Mouse (Mus musculus) megakaryocyte-erythroid progenitor cell, adult 5 weeks (primary cell): ENCODE measurements around the gene Cp. TPM values are rescaled to one million over a fixed set of nuclear protein-coding genes. Genes with fewer than 3 reads are reported as not detected.

ENCODE experiments used
- polyA plus RNA-seq: library from polyadenylated mRNA; stranded (reverse); fragments of >175 nt; gene quantifications from 2 replicates; pipeline ENCODE4 v1.2.3, GENCODE M21; 2012

The Cp gene
- not detected in 2 replicates for polyA plus RNA-seq

DNA sequence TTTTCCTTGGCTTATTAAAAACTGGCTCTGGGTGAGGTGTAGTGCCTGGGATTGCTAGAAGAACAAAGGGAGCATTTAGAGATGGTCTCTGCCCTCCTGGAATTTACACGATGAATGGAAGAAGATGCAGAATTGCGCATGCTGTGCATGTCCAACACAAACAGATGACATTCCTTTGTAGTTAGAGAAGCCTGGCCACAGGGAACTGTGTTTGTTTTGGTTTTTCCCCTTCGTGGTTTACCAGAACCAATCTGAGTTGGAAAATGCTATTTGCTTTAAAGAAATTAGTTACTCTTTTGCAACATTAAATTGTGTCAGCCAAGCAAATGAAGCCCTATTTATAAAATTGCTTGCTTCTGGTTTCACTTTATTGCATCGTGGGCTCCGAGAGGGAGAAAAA is at the start of gene Cp:
Cp (plus strand) TSS at position 170 of the 400 bp plus-strand sequence.

DNA sequence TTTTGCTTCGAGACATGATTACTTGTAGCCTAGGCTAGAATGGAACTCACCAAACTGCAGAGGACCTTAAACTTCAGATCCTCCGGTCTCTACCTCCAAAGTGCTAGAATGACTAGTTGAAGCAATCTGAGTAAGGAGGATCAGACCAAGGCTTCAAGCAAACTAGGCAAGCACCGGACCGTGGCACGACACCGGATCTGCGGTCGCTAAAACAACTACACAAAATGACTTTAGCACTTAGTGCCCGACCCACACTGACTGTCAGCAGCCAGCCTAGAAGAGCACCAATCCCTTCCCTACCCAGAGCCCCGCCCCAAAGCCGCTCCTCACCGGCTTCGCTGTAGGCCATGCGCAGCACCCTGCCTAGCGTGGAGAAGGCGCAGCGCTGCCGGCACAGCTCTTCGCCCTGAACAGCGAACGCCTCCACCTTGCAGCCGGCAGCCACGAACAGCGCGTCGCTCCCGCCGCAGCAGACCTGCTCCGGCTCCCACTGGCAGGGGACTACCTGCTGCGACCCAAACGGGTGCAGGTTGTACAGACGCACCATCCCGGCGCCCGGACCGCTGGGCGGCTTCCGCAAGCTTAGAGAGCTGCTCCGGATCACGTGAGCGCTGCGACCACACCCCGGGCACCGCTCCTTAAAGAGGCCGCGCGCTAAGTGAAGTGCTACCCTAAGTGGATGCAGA is 78.0 kb downstream of the Cp start, which contains the start of gene Hps3:
Hps3 (minus strand) TSS at position 597 of the 686 bp plus-strand sequence.

DNA sequence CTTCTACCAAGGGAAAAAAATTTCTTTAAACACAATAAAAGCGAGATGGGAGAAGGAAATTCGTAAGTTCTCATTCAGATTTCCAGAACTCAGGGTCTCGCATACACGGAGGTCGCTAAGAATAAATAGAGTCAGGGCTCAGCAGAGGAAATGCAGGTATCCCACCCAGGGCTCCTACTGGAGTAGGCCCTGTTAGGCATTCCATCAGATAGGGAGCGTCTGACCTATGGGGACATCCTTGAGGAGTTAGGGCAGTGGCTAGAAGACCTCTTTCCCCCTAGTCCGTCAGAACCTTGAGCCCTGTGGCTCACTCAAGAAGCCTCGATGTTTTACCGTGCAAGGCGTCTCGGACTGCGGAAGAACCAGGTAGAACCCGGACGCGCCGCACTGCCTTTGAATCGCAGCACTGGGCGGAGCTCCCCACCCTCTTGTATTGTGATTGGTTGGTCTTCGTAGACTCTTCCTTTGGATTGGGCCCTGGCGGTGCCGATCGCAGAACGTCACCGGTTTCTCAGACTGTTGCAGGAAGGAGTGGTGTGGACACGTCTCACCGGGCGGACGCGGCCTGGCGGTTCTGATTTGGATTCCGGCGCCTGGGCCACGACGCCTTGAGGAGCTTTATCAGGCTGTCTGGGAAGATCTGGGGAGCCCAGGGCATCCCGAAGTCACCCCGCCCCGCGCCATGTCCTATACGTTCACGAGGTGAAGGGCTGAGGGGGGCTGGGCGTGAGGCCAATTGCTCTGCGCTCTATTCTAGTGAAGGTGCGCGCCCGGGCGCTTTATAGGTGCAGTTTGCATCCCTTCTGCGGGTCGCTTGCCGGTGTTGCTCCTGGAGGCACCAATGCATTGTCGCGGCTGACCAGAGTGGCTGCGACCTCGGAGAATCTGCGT is 100.7 kb downstream of the Cp start, which contains the start of gene Hltf:
Hltf (plus strand) TSS at position 506 of the 891 bp plus-strand sequence.

Other genes starting within 250 kb of the Cp start
- 25.2 and 30.5 TPM in 2 replicates for gene Hps3, start 78.3 kb downstream of the Cp start, polyA plus RNA-seq
- 10.4 and 11.6 TPM in 2 replicates for gene Hltf, start 100.8 kb downstream of the Cp start, polyA plus RNA-seq
- gene Gyg, start 198.3 kb downstream of the Cp start, polyA plus RNA-seq: 17.6 and 21.0 TPM in 2 replicates